Mouse (Mus musculus): ENCODE measurements around the gene Ostc.

Gene Ostc

GRCm38 (mm10) chr3:130708967-130709924 lies at the start of gene Ostc:
Ostc (minus strand) TSS chr3:130709444.
- peak; percentile 97 for DNase-seq (ENCODE audit: low read depth, low spot score)

- DNase-seq (ENCODE audit: low read depth, low spot score) = no peak
Measured at GRCm38 (mm10) chr3:130758157-130758841, 49.1 kb upstream of the Ostc start.

- no peak for DNase-seq (ENCODE audit: low read depth, low spot score)
Measured at GRCm38 (mm10) chr3:130757117-130757852, 48.0 kb upstream of the Ostc start.

- no peak for DNase-seq (ENCODE audit: low read depth, low spot score)
Measured at GRCm38 (mm10) chr3:130749206-130749605, 40.0 kb upstream of the Ostc start.

DNA sequence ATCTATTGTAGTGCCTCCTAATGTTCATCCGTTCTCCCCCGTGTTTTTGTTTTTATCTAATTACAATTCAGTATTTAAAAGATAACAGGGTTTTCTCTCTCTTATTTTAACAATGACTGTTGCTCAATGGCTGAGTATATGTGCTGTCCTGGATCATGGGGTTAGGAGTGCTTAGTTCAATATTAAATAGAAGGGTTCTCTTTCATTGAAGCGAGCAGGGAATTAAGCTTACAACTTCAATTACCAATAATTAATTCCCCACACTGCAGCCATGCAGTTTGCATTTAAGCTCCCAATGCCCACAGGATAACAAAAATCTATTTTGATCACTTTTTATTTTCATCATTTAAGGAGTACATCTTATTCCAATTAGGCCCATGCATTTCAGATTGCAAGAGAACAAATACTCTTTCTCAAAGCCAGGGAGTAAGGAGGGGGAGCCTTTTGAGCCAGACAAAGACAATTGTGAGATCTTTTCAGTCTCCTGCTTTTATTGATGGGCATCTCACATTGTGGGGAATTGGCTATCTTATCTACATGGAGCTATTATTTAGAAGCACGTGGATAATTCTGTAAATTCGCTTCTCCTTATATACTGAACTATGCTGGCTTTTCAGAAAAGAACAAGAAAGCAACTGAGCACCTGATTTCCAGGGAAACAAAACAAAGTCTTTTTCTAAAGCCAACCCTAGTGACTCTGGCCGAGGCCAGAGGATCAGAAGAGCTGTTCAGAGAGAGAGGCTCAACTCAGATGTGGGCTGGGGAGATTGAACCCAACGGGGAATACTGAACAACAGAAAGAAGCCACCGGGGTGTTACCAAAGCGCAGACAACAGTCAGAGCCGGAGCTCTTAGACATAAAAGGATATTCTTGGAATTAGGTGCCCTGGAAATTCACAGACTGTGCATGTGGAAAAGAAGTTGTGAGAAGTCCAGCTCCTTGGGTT lies 37.7 kb upstream of the Ostc start:
- no peak for DNase-seq (ENCODE audit: low read depth, low spot score)

GRCm38 (mm10) chr3:130737652-130738361 lies 28.6 kb upstream of the Ostc start:
- DNase-seq (ENCODE audit: low read depth, low spot score) = peak; percentile 55

DNA sequence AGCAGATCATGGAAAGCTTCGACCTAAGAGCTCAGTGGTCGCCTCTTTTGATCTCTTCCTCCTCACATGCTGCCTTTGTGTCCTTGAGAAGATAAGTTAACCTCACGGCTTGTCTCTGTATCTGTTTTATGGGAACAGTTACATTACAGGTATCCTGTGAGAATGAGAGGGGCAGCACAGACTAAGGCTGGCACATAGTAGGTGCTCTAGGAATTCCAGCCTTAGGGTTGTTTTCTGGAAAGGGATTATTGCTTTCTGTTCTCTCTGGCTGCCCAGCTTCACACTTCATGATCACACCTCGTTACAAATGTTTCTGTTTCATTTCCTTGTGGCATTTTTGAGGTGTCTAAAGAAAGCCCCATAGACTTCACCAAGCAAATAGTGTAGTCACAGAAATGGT lies 27.5 kb upstream of the Ostc start:
- DNase-seq (ENCODE audit: low read depth, low spot score) = no peak

- peak; percentile 97 for DNase-seq (ENCODE audit: low read depth, low spot score)
Measured at GRCm38 (mm10) chr3:130730189-130730653, 21.0 kb upstream of the Ostc start, which contains the start of gene Rpl34. Rpl34 (minus strand) TSS chr3:130730398.

DNA sequence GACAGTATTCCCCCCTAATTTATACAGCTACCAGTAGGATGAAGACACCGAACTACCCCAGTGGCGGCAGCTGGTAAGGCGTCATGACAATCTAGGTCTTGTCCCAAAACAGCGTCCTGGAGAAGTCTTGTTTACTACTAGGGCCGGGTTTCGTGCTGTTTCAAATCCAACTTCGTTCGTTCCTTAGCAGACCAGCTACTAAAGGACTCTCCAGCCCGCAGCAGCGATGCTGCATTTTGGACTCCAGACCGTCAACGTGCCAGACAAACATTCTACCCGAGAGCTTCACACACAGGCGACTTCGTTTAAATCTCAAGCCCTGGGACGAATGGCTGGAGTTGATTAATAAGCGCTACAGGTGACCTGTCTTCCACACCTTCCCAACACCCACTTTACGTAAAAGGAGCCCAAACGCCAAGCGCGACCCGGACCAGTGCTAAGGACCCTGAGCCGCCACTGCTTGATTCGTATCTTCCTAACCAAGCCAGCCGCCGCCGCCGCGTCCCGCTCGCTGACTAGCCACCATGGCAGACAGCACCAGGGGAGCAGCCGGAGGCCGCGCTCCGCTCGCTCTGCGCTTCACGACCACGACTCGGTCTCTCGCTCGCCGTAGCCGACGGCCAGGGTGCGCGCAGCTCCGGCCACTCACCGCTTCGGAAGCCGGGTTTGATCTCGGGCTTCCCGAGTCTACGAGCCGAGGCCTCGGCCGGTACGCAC lies 20.4 kb upstream of the Ostc start:
- DNase-seq (ENCODE audit: low read depth, low spot score) = peak; percentile 57

DNA sequence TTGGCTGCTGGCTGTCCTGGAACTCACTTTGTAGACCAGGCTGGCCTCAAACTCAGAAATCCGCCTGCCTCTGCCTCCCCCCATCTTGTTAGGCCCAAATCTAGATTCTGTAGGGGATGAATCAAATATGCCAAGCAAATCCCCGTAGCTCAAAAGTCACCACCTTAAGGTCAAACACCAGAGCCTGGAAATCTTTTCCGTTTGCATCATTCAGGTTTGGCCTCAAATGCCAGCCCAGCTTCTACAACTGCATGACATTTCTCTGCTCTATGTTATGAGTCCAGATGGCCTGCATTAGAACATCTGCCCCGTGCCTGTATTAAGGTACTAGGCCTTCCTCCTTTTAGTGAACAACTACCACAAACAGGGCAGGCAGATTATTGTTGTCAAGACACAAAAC lies 18.4 kb upstream of the Ostc start:
- DNase-seq (ENCODE audit: low read depth, low spot score) = no peak

GRCm38 (mm10) chr3:130727036-130727435 lies 17.8 kb upstream of the Ostc start:
- DNase-seq (ENCODE audit: low read depth, low spot score) = no peak

- DNase-seq (ENCODE audit: low read depth, low spot score) = no peak
Measured at GRCm38 (mm10) chr3:130725718-130726117, 16.5 kb upstream of the Ostc start.

DNA sequence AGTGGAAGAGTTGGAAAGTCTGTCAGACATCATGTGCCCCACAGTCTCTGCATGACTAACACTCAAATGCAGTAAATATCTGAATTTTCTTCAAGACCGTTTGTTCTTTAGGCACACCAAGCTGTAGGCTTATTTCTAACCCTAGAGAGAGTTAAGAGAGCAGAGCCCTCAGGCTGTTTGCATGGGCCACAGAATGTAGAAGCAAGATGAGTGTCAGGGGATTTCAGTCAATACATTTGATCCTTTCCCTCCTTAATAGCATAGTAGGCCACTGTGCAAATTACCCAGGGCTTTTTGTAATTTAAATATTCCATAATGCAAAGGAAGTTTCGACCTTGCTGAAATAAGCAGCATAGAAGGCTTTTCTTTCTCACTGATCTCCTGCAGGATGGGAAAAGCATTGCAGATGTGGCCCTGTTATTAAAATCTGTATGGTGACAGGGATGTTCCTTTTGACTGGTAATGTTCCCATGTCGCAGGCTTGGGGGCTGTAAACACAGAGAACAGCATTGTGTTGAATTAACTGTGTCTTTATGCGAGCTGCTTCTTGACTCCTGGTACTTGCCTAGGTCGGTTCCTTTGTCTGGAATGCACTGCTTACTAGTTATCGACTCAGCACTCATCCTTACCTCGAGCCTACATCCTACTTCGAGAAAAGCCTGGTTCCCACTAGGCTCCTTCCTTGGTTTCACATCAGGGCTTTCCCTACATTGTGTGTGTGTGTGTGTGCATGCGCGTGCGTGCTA lies 13.7 kb upstream of the Ostc start:
- no peak for DNase-seq (ENCODE audit: low read depth, low spot score)

- no peak for DNase-seq (ENCODE audit: low read depth, low spot score)
Measured at GRCm38 (mm10) chr3:130720225-130720624, 11.0 kb upstream of the Ostc start.

DNA sequence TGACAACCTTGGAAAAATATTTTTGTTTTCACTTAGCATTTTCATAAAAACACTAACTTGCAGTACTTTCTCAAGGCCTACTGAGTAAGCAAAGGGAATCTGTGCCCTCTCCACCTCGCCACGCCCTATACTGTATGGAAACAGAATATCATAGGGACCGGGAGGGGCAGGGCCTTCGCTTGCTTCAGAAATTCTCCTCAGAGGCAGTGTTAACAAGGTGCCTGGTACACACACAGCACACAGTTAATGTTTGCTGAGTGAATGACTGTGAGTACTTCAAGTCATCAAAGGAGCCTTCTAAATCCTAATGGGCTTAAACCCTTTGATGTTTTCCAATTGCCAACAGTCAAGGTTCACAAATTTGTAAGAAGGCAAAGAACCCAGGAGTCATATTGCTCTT lies 9.6 kb upstream of the Ostc start:
- DNase-seq (ENCODE audit: low read depth, low spot score) = no peak

GRCm38 (mm10) chr3:130716555-130716954 lies 7.3 kb upstream of the Ostc start:
- DNase-seq (ENCODE audit: low read depth, low spot score) = no peak

DNA sequence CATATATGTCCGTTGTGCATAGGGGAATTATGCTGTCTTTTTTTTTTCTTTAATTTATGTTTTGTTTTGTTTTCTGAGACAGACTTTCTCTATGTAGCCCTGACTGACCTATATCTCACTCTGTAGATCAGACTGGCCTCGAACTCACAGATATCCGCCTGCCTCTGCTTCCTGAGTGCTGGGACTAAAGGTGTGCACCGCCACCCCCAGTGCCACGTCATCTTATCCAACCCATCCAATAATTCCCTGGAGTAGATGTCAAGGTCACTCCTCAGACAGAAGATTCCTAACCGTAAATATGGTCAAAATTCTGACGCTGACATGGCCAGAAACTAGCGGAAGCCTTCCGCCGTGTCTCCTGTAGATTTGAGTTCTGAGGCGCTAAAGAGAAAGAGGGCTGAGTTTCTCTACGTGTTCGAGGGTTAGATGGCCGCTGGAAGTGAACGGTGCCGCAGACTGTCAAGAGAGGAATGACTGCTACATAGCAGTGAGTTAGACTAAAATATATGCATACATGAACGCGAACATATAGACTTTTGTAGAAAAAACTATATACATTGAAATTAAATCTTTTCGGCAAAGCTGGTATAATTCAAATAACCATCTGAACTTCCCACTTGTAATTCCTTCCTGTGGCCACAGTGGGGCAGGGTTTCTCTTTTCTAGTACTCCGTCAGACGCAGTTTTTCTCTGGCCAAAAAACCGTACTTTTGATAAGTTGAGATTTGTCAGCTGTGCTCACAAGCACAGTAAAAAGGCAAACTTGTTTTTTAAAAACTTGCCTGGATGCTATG lies 5.7 kb upstream of the Ostc start:
- DNase-seq (ENCODE audit: low read depth, low spot score) = peak; percentile 71

- no peak for DNase-seq (ENCODE audit: low read depth, low spot score)
Measured at GRCm38 (mm10) chr3:130712891-130713290, 3.6 kb upstream of the Ostc start.
